Mouse (Mus musculus) small intestine, adult 2 months (tissue): ENCODE data around the gene Stt3a.

Experiments
- CTCF ChIP-seq: fragments of 200-500 bp; IDR thresholded peaks from 2 replicates; pipeline ENCODE4 v1.5.1; 2012; ENCODE audit warnings: low read depth, mild to moderate bottlenecking, control low read depth, inconsistent platforms, low read length, moderate library complexity, mixed read lengths; ENCODE audit not compliant: insufficient replicate concordance, insufficient read length; ENCODE audit errors: extremely low read depth
- POLR2A ChIP-seq: fragments of 200-500 bp; IDR thresholded peaks from 2 replicates; pipeline ENCODE4 v1.6.1; 2012; ENCODE audit warnings: low read depth, mild to moderate bottlenecking, control low read depth, inconsistent platforms, low read length, moderate library complexity

- TF ChIP-seq CTCF = no peak
- TF ChIP-seq POLR2A = no peak
Measured at GRCm38 (mm10) chr9:36687329-36687728, 80.2 kb downstream of the Stt3a start.
